Mouse (Mus musculus): ENCODE data around the gene Gm6904. TPM values are rescaled to one million over a fixed set of nuclear protein-coding genes. Genes with fewer than 3 reads are reported as not detected.

The Gm6904 gene
- 3.9 TPM for polyA plus RNA-seq (2017; shearing (Covaris generic))

DNA sequence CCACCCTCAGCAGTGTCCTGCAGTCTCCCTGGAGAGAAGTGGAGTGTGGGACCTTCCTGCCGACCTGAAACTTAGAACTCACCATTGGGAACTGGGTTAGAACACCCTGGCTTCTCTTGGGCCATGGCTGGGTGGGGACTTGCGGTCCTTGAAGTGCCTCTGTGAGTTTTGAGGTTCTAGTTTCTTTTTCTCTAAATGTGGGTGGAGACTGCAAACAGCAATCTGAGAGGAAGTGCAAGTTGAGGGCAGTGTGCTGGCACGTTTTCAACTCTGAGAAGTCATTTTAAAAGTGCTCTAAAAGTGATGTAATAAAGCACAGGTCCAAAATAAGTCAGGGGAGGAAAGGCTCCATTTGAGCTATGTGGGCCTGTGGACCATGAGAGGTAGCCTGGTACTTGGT, at the start of gene Gm6904:
Gm6904 (minus strand) TSS at position 161 of the 400 bp plus-strand sequence.

DNA sequence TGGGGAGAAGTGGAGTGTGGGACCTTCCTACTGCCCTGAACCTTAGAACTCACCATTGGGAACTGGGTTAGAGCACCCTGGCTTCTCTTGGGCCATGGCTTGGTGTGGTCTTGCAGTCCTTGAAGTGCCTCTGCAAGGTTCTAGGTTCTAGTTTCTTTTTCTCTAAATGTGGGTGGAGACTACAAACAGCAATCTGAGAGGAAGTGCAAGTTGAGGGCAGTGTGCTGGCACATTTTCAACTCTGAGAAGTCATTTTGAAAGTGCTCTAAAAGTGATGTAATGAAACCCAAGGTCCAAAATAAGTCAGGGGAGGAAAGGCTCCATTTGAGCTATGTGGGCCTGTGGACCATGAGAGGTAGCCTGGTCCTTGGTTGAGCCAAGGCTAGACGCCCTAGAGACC, 37.4 kb upstream of the Gm6904 start, which contains the start of gene Phf11a:
Phf11a (minus strand) TSS at position 132 of the 400 bp plus-strand sequence.

DNA sequence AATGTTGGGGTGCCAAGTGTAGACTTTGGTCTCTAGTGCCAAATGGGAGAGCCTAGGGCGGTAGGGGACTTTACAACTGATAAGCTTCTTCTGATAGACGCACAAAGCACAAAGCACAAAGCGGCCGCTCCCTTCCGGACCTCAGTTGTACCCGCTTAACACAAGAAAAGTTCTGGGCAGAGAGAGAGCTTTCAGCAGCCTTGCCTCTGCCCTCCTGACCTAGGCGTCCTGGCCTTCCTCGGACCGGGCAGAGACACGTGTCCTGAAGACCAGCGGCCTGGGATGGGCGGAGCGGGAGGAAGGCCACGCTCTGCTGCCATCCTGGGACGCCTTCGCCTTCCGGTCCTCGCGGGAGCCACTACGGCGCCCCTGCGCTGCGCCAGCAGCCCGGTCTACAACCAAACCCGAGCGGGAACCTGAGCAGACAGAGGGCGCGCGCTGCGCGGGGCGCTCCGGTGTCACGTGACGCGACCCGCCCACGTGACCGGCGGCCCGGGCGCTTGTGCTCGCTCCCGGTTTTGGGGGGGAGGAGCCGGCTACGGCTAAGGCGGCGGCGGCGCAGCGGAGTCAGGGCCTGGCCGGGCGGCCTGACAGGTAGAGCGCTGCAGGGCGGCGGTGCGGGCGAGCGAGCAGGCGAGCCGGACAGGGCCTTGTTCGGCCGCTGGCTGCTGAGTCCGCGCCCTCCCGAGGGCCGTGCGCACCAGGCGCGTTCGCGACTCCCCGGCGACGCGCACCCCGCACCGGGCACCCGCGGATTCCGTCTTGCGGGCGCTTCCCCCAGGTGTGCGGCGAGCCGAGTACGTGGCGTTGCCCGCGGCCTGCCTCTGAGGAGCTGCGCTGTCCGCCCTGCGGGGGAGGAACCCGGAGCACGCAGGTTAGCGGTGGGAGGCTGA, 59.1 kb downstream of the Gm6904 start, which contains the start of gene Rcbtb1:
Rcbtb1 (plus strand) TSS at position 499 of the 893 bp plus-strand sequence.

Other genes starting within 250 kb of the Gm6904 start
- gene 1700129C05Rik, start 117.3 kb downstream of the Gm6904 start, polyA plus RNA-seq (2017; shearing (Covaris generic)), result not detected
- gene Gm5142, start 81.5 kb downstream of the Gm6904 start, polyA plus RNA-seq (2017; shearing (Covaris generic)), result not detected
- gene Rcbtb1, start 59.0 kb downstream of the Gm6904 start, polyA plus RNA-seq (2017; shearing (Covaris generic)), result 55.0 TPM
- 20.6 TPM for gene Phf11a, start 37.3 kb upstream of the Gm6904 start, polyA plus RNA-seq (2017; shearing (Covaris generic))
- 87.9 TPM for gene Phf11b, start 81.1 kb upstream of the Gm6904 start, polyA plus RNA-seq (2017; shearing (Covaris generic))
- gene Phf11d, start 105.3 kb upstream of the Gm6904 start, polyA plus RNA-seq (2017; shearing (Covaris generic)), result 7.2 TPM
- 6.4 TPM for gene Phf11c, start 135.2 kb upstream of the Gm6904 start, polyA plus RNA-seq (2017; shearing (Covaris generic))
- gene Setdb2, start 180.7 kb upstream of the Gm6904 start, polyA plus RNA-seq (2017; shearing (Covaris generic)), result 24.9 TPM
- gene Cab39l, start 180.8 kb upstream of the Gm6904 start, polyA plus RNA-seq (2017; shearing (Covaris generic)), result 54.5 TPM